Mouse (Mus musculus) midbrain, embryonic 13.5 days (tissue): ENCODE results near the gene Ykt6. TPM values are rescaled to one million over a fixed set of nuclear protein-coding genes. Genes with fewer than 3 reads are reported as not detected.
"Not testable (repeated sequence)": the region's sequence is repeated elsewhere in the genome, so short reads cannot be mapped to it uniquely, and the experiment has no call there.

Source experiments
- ATAC-seq: fragments of 200-750 bp; cut with Nextera tagmentation; 2 replicates; pipeline ENCODE4 v1.8.0; 2017; ENCODE audit warnings: mild to moderate bottlenecking, moderate TSS enrichment, moderate library complexity
- H3K27ac ChIP-seq: fragments of 300-500 bp; sonication (generic); 2 replicates; pipeline ENCODE4 v1.5.1; 2015; ENCODE audit warnings: inconsistent platforms, mild to moderate bottlenecking, moderate library complexity
- H3K27me3 ChIP-seq: fragments of 300-500 bp; sonication (generic); 2 replicates; pipeline ENCODE4 v1.6.1; 2015; ENCODE audit warnings: mild to moderate bottlenecking, inconsistent platforms
- H3K36me3 ChIP-seq: fragments of 300-500 bp; sonication (generic); 2 replicates; pipeline ENCODE4 v1.6.1; 2015; ENCODE audit warnings: mild to moderate bottlenecking, inconsistent platforms
- H3K4me1 ChIP-seq: fragments of 300-500 bp; sonication (generic); replicated peaks from 2 replicates; pipeline ENCODE4 v1.6.1; 2015; ENCODE audit warnings: inconsistent platforms
- H3K4me2 ChIP-seq: fragments of 300-500 bp; sonication (generic); replicated peaks from 2 replicates; pipeline ENCODE4 v1.6.1; 2015; ENCODE audit warnings: moderate library complexity, mild to moderate bottlenecking, inconsistent platforms
- H3K4me3 ChIP-seq: fragments of 300-500 bp; sonication (generic); replicated peaks from 2 replicates; pipeline ENCODE4 v1.5.1; 2015; ENCODE audit warnings: mild to moderate bottlenecking, inconsistent platforms
- H3K9ac ChIP-seq: fragments of 300-500 bp; sonication (generic); replicated peaks from 2 replicates; pipeline ENCODE4 v1.6.1; 2015; ENCODE audit warnings: mild to moderate bottlenecking, inconsistent platforms
- H3K9me3 ChIP-seq: fragments of 300-500 bp; sonication (generic); 2 replicates; pipeline ENCODE4 v1.6.1; 2016; ENCODE audit warnings: mild to moderate bottlenecking, inconsistent platforms
- WGBS: fragments of 180-500 bp; shearing (Covaris S2); methylation state at CpG from one replicate; pipeline ENCODE4 v1.1.7; 2015; 5-methylcytosine and 5-hydroxymethylcytosine counted together
- polyA plus RNA-seq: library from polyadenylated mRNA; unstranded; fragments of >200 nt; fragmentation: Nextera tagmentation; extraction: Ambion mirVana; gene quantifications from 2 replicates; pipeline ENCODE4 v1.2.1, GENCODE M21; 2015

Gene Ykt6
- polyA plus RNA-seq, 1 experiment from 2014 or later, result 84.0 TPM

DNA sequence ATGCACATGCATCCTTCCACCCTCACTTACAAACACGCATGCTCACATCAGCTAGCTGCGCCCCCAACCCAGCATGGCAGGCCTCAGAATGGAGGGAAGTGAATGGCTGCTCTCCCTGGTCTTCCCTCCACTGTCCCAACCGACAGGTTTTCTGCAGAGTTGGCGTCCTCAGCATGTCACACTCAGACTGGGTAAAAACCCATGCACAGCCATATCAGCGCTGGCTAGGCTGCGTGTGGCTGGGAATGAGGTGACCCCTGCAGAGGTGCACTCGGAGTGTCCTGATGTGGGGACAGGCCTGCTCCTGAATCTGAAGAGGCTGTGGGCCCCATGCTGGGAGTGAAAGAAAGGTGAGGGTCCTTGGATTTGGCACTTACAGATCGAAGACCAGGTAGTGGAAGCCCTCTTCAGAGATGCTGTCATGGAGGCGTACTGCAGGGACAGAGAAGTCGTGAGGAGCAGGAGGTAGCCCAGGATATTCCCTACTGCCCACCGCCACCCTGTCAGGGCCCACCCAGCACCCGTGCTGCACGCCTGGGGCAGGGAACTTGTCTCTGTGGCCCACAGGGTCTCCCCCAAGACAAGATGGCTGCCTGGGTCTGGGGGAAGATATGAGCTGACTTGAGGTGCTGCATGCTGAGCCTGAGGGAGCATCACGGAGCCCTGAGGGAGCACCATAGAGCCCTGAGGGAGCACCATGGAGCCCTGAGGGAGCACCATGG is 45.6 kb downstream of the Ykt6 start:
- Histone ChIP-seq H3K9me3 (no peaks in the 10 kb centered on the region), H3K27me3 (peaks cover 19% of the 10 kb centered on the region), H3K4me2 (no peak overlapping the region), H3K27ac (peak overlapping the region; percentile 53; the same call in 1 of the 2 replicates), H3K4me1 (peaks cover 18% of the 10 kb centered on the region), H3K36me3 (no peaks in the 10 kb centered on the region), H3K9ac (no peak overlapping the region), H3K4me3 (no peak overlapping the region)
- 83% methylated on average over 14 of the region's 14 CpGs for WGBS
- ATAC-seq, result no peak

DNA sequence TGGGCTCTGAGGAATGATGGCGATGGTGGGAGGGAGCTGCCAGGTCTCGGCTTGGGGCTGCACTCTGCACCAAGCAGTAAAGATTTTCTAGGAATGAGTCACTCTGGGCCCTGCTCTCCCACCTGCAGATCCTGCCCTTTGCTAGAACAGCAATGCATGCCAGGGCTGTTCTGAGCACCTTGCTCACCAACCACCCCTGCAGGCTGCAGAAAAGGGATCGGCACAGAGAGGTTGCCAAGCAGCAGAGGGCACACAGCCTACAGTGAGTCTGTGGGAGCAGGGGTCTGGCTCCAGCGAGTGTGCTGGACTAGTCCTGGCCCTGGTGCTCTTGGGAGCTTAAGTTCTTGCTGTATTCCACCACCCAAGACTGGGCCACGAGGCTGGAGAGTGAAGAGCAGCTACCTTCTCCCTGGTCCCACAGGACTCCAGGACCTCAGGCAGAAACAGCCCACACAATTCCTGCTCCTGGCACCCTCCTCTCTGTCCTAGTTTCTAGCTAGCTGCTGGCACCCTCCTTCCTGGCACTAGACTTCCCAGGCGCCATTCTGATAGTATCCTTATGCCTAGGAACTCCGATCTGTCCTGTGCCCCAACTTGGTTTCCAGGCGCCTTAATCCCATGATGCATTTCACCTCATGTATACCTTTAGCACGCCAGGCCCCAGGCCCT is 46.6 kb downstream of the Ykt6 start:
- peaks cover 18% of the 10 kb centered on the region for H3K4me1 ChIP-seq
- H3K9ac ChIP-seq, result no peak overlapping the region
- no peak overlapping the region for H3K4me2 ChIP-seq
- no peaks in the 10 kb centered on the region for H3K9me3 ChIP-seq
- H3K27ac ChIP-seq, result no peak overlapping the region
- 85% methylated on average over 9 of the region's 9 CpGs for WGBS
- H3K4me3 ChIP-seq, result no peak overlapping the region
- peaks cover 19% of the 10 kb centered on the region for H3K27me3 ChIP-seq
- no peaks in the 10 kb centered on the region for H3K36me3 ChIP-seq
- no peak for ATAC-seq

DNA sequence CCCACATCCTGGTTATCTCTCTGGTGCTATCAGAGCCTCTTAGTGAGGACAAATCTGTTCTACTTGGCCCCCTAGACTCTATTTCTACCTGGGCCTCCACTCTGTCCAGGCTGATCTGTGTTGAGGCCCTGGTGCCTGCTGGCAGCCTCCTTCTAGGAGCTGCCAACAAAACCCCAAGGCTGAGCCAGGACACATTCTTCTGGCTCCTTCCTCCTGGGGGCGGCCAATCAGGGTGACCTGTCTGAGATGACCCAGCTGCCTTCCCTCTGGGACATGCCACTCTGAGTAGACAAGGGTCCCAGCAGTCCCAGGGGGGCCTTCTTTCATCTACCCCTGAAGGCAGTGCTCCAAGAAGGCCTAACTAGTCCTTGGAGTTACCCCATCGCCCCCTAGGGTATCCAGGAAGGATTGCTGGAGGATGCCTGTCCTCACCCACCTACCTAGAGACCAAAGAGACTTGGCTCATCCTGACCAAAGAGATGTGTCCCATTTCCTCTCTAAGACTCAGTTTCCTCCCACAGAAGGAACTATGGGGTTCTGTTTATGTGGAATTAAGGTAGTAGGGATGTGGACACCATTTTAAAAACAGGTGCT is 47.6 kb downstream of the Ykt6 start:
- 25% methylated on average over 2 of the region's 2 CpGs for WGBS
- H3K9me3 ChIP-seq, result no peaks in the 10 kb centered on the region
- ATAC-seq, result no peak

DNA sequence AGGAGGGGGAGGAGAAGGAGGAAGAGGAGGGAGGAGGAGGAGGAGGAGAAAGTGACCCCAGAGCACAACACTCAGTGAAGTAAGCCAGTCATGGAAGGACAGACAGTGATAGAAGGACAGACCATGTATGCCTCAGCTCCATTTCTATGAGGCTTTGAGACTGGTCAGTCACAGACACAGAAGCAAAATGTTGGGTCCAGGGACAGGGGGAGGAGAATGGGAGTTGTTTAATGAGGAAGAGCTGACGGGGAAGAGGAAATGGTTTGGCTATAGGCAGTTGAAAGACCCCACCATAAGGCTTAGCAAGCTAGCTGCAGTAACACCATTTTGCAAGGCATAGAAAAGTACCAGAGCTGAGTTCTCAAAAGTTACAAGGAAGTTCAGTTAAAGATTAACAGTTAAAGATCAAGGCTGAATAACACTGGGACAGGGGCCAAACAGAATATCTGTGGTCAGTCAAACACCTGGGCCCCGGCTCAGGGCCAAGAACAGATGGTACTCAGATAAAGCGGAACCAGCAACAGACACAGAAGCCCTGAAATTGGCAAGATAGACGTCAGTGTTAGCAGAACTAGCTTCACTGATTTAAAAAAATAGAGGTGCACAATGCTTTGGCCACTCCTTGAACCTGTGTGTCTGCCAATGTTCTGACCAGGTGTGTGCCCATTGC is 50.0 kb downstream of the Ykt6 start:
- 56% methylated on average over 1 of the region's 4 CpGs for WGBS
- H3K27me3 ChIP-seq, result peaks cover 19% of the 10 kb centered on the region
- H3K4me2 ChIP-seq, H3K36me3 ChIP-seq, H3K9ac ChIP-seq, H3K4me3 ChIP-seq, ATAC-seq, H3K4me1 ChIP-seq, H3K9me3 ChIP-seq, H3K27ac ChIP-seq: not testable (repeated sequence)

More for the DNA sequence above, 47.6 kb downstream of the Ykt6 start:
- peaks cover 18% of the 10 kb centered on the region for H3K4me1 ChIP-seq
- H3K4me2 ChIP-seq, result no peak overlapping the region
- no peak overlapping the region for H3K4me3 ChIP-seq
- H3K9ac ChIP-seq, result no peak overlapping the region
- H3K27ac ChIP-seq, result no peak overlapping the region
- no peaks in the 10 kb centered on the region for H3K36me3 ChIP-seq
- H3K27me3 ChIP-seq, result peaks cover 19% of the 10 kb centered on the region

DNA sequence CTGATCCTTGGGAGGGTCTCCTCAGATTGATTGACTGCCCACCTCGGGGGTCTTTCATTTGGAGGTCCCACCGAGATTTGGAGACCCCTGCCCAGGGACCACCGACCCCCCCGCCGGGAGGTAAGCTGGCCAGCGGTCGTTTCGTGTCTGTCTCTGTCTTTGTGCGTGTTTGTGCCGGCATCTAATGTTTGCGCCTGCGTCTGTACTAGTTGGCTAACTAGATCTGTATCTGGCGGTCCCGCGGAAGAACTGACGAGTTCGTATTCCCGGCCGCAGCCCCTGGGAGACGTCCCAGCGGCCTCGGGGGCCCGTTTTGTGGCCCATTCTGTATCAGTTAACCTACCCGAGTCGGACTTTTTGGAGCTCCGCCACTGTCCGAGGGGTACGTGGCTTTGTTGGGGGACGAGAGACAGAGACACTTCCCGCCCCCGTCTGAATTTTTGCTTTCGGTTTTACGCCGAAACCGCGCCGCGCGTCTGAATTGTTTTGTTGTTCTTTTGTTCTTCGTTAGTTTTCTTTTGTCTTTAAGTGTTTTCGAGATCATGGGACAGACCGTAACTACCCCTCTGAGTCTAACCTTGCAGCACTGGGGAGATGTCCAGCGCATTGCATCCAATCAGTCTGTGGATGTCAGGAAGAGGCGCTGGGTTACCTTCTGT is 51.0 kb downstream of the Ykt6 start:
- Histone ChIP-seq H3K27me3 (peaks cover 19% of the 10 kb centered on the region), H3K4me2 (peak overlapping the region; percentile 59), H3K4me3 (peak overlapping the region; percentile 42)
- H3K9ac ChIP-seq, H3K9me3 ChIP-seq, H3K36me3 ChIP-seq, H3K27ac ChIP-seq, ATAC-seq, H3K4me1 ChIP-seq: not testable (repeated sequence)
- WGBS, result 9% methylated on average over 41 of the region's 44 CpGs

DNA sequence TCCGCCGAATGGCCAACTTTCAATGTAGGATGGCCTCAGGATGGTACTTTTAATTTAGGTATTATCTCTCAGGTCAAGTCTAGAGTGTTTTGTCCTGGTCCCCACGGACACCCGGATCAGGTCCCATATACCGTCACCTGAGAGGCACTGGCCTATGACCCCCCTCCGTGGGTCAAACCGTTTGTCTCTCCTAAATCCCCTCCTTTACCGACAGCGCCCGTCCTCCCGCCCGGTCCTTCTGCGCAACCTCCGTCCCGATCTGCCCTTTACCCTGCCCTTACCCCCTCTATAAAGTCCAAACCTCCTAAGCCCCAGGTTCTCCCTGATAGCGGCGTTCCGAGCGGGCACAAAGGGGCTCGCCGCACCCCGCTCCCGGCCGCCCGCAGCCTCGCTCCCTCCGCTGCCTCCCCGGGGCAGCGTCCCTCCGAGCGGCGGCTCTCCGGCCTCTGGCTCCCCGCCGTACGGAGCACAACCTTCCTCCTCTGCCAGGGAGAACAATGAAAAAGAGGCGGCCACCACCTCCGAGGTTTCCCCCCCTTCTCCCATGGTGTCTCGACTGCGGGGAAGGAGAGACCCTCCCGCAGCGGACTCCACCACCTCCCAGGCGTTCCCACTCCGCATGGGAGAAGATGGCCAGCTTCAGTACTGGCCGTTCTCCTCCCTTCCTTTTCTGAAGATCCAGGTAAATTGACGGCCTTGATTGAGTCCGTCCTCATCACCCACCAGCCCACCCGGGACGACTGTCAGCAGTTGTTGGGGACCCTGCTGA is 51.7 kb downstream of the Ykt6 start:
- peak; percentile 90 for ATAC-seq
- Histone ChIP-seq H3K27me3 (peaks cover 19% of the 10 kb centered on the region), H3K9ac (peak overlapping the region; percentile 49; the same call in 1 of the 2 replicates), H3K4me3 (peak overlapping the region; percentile 42), H3K4me2 (peak overlapping the region; percentile 59)
- H3K4me1 ChIP-seq, H3K27ac ChIP-seq, H3K9me3 ChIP-seq, H3K36me3 ChIP-seq: not testable (repeated sequence)
- WGBS, result 0% methylated on average over 18 of the region's 49 CpGs

DNA sequence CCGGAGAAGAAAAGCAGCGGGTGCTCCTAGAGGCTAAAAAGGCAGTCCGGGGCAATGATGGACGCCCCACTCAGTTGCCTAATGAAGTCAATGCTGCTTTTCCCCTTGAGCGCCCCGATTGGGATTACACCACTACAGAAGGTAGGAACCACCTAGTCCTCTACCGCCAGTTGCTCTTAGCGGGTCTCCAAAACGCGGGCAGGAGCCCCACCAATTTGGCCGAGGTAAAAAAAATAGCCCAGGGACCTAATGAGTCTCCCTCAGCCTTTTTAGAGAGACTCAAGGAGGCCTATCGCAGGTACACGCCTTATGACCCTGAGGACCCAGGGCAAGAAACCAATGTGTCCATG is 52.3 kb downstream of the Ykt6 start:
- H3K27ac ChIP-seq, ATAC-seq, H3K9me3 ChIP-seq, H3K4me1 ChIP-seq, H3K36me3 ChIP-seq: not testable (repeated sequence)
- 0 out of 2 replicates have a peak overlapping the region, but pooled peaks have one; percentile 48 for H3K9ac ChIP-seq
- peak overlapping the region; percentile 59 for H3K4me2 ChIP-seq
- H3K27me3 ChIP-seq, result peaks cover 19% of the 10 kb centered on the region
- 21% methylated on average over 10 of the region's 13 CpGs for WGBS
- H3K4me3 ChIP-seq, result peak overlapping the region; percentile 35

DNA sequence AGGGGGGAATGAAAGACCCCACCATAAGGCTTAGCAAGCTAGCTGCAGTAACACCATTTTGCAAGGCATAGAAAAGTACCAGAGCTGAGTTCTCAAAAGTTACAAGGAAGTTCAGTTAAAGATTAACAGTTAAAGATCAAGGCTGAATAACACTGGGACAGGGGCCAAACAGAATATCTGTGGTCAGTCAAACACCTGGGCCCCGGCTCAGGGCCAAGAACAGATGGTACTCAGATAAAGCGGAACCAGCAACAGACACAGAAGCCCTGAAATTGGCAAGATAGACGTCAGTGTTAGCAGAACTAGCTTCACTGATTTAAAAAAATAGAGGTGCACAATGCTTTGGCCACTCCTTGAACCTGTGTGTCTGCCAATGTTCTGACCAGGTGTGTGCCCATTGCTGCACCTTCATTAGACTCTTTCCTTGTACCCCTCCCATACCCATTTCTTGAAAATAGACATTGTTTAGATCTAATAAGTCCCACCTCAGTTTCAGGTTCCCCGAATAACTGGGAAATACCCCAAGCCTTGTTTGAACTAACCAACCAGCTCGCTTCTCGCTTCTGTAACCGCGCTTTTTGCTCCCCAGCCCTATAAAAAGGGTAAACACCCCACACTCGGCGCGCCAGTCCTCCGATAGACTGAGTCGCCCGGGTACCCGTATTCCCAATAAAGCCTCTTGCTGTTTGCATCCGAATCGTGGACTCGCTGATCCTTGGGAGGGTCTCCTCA is 55.4 kb downstream of the Ykt6 start:
- H3K4me2 ChIP-seq, H3K36me3 ChIP-seq, H3K9ac ChIP-seq, H3K27ac ChIP-seq, H3K4me1 ChIP-seq, ATAC-seq, H3K27me3 ChIP-seq, H3K4me3 ChIP-seq, H3K9me3 ChIP-seq: not testable (repeated sequence)
- 85% methylated on average over 4 of the region's 18 CpGs for WGBS

DNA sequence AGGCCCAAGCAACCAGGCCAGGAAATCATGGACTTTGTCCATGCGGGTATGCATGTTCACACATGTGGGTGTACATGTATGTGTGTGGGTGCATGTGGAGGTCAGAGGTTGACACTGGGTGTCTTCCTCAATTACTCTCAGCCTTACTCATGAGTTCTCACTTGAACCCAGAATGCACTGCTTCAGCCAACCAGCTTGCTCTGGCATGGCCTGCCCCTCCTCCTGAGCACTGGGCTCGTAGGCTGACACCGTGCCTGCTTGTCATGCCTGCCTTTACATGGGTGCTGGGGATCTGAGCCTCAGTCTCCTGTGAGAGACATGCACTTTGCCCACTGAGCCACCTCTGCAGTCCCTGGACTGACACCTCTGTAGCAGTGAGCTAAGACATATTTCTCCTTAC is 56.4 kb downstream of the Ykt6 start:
- Histone ChIP-seq H3K9ac (no peak overlapping the region), H3K4me3 (no peak overlapping the region), H3K36me3 (peaks cover 4% of the 10 kb centered on the region; the same call in 1 of the 2 replicates), H3K27me3 (no peaks in the 10 kb centered on the region), H3K4me1 (no peaks in the 10 kb centered on the region), H3K9me3 (no peaks in the 10 kb centered on the region), H3K27ac (no peak overlapping the region), H3K4me2 (no peak overlapping the region)
- 89% methylated on average over 3 of the region's 3 CpGs for WGBS
- ATAC-seq, result no peak

DNA sequence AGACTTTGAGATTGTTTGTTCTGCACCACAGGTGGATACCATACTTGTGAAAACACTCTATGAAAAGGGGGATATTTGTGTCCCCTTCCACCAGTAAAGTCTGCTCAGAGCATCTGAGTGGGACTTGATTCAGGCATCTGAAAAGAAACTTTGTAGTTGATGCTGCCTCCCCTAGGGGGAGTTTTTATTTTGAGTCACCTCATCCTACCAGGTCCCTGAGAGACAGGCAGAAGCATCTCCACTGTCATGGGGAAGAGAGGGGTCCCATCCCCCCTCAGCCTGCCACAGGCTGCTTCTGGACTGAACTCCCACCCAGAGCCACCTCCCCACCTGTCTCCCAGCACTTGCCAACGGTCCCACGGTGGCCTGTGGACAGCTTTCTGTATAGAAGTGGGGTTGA is 57.9 kb downstream of the Ykt6 start:
- peaks cover 4% of the 10 kb centered on the region; the same call in 1 of the 2 replicates for H3K36me3 ChIP-seq
- no peak overlapping the region for H3K27ac ChIP-seq
- WGBS, result 62% methylated on average over 2 of the region's 2 CpGs
- H3K4me1 ChIP-seq, result no peaks in the 10 kb centered on the region
- no peaks in the 10 kb centered on the region for H3K9me3 ChIP-seq
- H3K9ac ChIP-seq, result no peak overlapping the region
- H3K27me3 ChIP-seq, result no peaks in the 10 kb centered on the region
- no peak overlapping the region for H3K4me2 ChIP-seq
- H3K4me3 ChIP-seq, result no peak overlapping the region
- ATAC-seq, result no peak

DNA sequence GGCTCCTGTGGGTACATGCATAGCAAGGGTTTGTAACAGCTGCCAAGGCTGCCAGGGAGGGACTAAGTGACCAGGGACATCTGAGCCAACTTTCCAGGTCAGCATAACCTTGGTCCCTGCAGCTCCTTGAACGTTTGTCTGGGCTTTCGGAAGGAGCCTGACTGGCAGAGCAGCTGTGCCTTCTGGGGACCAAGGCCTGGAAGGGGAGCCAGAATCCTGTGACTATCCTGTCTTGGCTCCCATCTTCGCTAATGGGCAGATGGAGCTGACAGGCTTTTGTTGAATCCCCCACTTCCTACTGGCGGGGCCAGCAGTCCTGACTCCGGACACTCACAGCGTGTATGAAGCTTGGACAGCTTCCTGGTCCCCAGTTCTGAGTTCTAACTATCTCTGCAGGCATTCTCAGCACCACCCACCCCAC is 59.5 kb downstream of the Ykt6 start:
- Histone ChIP-seq H3K4me2 (no peak overlapping the region), H3K36me3 (peaks cover 4% of the 10 kb centered on the region; the same call in 1 of the 2 replicates), H3K9me3 (no peaks in the 10 kb centered on the region), H3K9ac (no peak overlapping the region), H3K4me1 (no peaks in the 10 kb centered on the region), H3K4me3 (no peak overlapping the region), H3K27me3 (no peaks in the 10 kb centered on the region), H3K27ac (no peak overlapping the region)
- WGBS, result 81% methylated on average over 6 of the region's 6 CpGs
- ATAC-seq, result no peak
